Mouse (Mus musculus) liver, embryonic 14.5 days (tissue): ENCODE results near the gene Gm11034. TPM values are rescaled to one million over a fixed set of nuclear protein-coding genes. Genes with fewer than 3 reads are reported as not detected.

Source experiments
- ATAC-seq: fragments of 200-750 bp; cut with Nextera tagmentation; 2 replicates; pipeline ENCODE4 v1.8.0; 2017; ENCODE audit warnings: moderate number of reproducible peaks, mild to moderate bottlenecking, moderate library complexity; ENCODE audit not compliant: insufficient read depth
- DNase-seq, 3 experiments: peaks; one replicate each; pipeline ENCODE4 v3.0.0-alpha.2; 2012 to 2013; ENCODE audit warnings: low read depth in 3 of 3, low spot score in 3 of 3
- H3K27ac ChIP-seq: fragments of 300-500 bp; sonication (generic); 2 replicates; pipeline ENCODE4 v1.5.1; 2014; ENCODE audit warnings: moderate library complexity, mild to moderate bottlenecking, control low read depth, inconsistent platforms
- H3K27me3 ChIP-seq: fragments of 300-500 bp; sonication (generic); 2 replicates; pipeline ENCODE4 v1.6.1; 2014; ENCODE audit warnings: mild to moderate bottlenecking, low read length, moderate library complexity; ENCODE audit not compliant: control insufficient read depth, insufficient read depth
- H3K36me3 ChIP-seq: fragments of 300-500 bp; sonication (generic); replicated peaks from 2 replicates; pipeline ENCODE4 v1.6.1; 2014; ENCODE audit warnings: low read depth; ENCODE audit not compliant: control insufficient read depth, insufficient read depth
- H3K4me1 ChIP-seq, 2 experiments: fragments of 200-500 bp in 1 of 2; fragments of 300-500 bp in 1 of 2; sonication (generic) in 1 of 2; replicated peaks; 2 replicates each; pipeline ENCODE4 v1.6.1; 2012 to 2014; ENCODE audit warnings: antibody characterized with exemption in 1 of 2, inconsistent platforms in 1 of 2, low read length in 1 of 2; ENCODE audit not compliant: control insufficient read depth in 2 of 2, insufficient read depth in 2 of 2
- H3K4me2 ChIP-seq: fragments of 300-500 bp; sonication (generic); 2 replicates; pipeline ENCODE4 v1.6.1; 2014; ENCODE audit warnings: low read depth, mild to moderate bottlenecking, control low read depth, moderate library complexity
- H3K4me3 ChIP-seq, 2 experiments: fragments of 200-500 bp in 1 of 2; fragments of 300-500 bp in 1 of 2; sonication (generic) in 1 of 2; 2 replicates each; pipeline ENCODE4 v1.5.1; 2012 to 2014; ENCODE audit warnings: low read depth in 2 of 2, low read length in 2 of 2, mild to moderate bottlenecking in 2 of 2, control low read depth in 1 of 2, inconsistent platforms in 1 of 2, moderate library complexity in 1 of 2; ENCODE audit not compliant: insufficient read depth in 1 of 2
- H3K9ac ChIP-seq: fragments of 300-500 bp; sonication (generic); replicated peaks from 2 replicates; pipeline ENCODE4 v1.6.1; 2014; ENCODE audit warnings: mild to moderate bottlenecking, control low read depth, moderate library complexity
- H3K9me3 ChIP-seq: fragments of 300-500 bp; sonication (generic); 2 replicates; pipeline ENCODE4 v1.6.1; 2016; ENCODE audit warnings: low read length, mixed read lengths; ENCODE audit not compliant: control insufficient read depth
- CTCF ChIP-seq: IDR thresholded peaks from 2 replicates; pipeline ENCODE4 v1.5.1; 2016; ENCODE audit warnings: antibody characterized with exemption, low read depth, control low read depth
- EP300 ChIP-seq: IDR thresholded peaks from 2 replicates; pipeline ENCODE4 v1.6.1; 2016; ENCODE audit warnings: antibody characterized with exemption, low read depth
- WGBS: fragments of 180-500 bp; shearing (Covaris S2); extraction: QIAGEN DNeasy Blood & Tissue Kit; methylation state at CpG from one replicate; pipeline ENCODE4 v1.1.7; 2014; ENCODE audit not compliant: insufficient replicate concordance; 5-methylcytosine and 5-hydroxymethylcytosine counted together
- polyA plus RNA-seq, 2 experiments: library from polyadenylated mRNA; depleted of rRNA in 1 of 2; stranded (reverse) in 1 of 2; unstranded in 1 of 2; fragments of >200 nt; fragmentation: Nextera tagmentation in 1 of 2; extraction: Ambion mirVana in 1 of 2; gene quantifications; 2 replicates each; pipeline versions ENCODE4 v1.2.1 to v1.2.3; 2012 to 2014

The Gm11034 gene
- polyA plus RNA-seq, 2 experiments, result not detected

DNA sequence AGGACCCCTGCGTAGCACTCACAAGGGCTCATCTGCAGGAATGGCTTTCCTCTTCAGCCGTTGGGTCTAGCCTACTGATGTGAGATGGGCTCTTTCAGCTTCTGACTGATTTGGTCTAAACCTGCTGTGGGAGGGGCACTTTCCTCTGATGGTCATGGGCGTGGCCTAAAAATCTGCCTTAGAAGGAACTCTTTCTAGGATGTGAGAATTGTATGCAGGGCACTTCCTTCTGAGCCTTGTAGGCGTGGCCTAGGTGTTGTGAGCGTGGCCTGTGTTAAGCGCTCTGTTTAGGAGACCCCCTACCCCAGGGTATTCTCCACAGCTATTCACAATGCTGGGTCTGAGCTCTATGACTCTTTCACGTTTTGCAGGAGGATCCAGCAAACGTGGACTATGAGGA is 15.4 kb downstream of the Gm11034 start:
- ATAC-seq (no peak), DNase-seq (no peak)
- Histone ChIP-seq H3K27ac (no peak overlapping the region), H3K27me3 (no peaks in the 10 kb centered on the region), H3K4me2 (no peak overlapping the region), H3K4me1 (no peaks in the 10 kb centered on the region), H3K4me3 (no peak overlapping the region), H3K36me3 (no peaks in the 10 kb centered on the region), H3K9me3 (peaks cover 3% of the 10 kb centered on the region), H3K9ac (no peak overlapping the region)
- WGBS, result 46% methylated on average over 8 of the region's 8 CpGs
- TF ChIP-seq EP300 (no peak), CTCF (no peak)

DNA sequence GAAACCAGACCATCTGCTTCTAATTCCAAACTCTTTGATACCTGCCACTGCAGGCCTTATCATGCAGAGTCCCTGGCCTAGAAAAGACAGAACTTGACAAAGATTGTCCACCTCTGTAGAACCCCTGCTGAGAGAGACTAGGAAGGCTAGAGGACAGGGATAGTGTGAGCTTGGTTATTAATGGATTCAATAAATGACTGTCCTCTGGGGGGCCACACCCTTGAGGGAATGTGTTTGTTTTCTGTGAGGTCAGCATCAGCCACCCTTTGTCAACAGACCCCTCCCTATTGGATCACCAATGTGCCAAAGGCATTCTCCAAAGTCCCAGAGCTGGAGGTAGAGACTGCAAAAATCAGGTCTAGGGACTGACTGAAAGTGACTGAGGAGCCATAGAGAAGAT is 21.4 kb downstream of the Gm11034 start:
- TF ChIP-seq EP300 (no peak), CTCF (no peak)
- H3K4me3 ChIP-seq, result no peak overlapping the region
- no peaks in the 10 kb centered on the region for H3K36me3 ChIP-seq
- H3K27ac ChIP-seq, result no peak overlapping the region
- no peak for ATAC-seq
- no peaks in the 10 kb centered on the region for H3K27me3 ChIP-seq
- H3K9ac ChIP-seq, result no peak overlapping the region
- H3K9me3 ChIP-seq, result no peaks in the 10 kb centered on the region
- H3K4me2 ChIP-seq, result no peak overlapping the region
- no peak for DNase-seq
- H3K4me1 ChIP-seq, result no peaks in the 10 kb centered on the region

DNA sequence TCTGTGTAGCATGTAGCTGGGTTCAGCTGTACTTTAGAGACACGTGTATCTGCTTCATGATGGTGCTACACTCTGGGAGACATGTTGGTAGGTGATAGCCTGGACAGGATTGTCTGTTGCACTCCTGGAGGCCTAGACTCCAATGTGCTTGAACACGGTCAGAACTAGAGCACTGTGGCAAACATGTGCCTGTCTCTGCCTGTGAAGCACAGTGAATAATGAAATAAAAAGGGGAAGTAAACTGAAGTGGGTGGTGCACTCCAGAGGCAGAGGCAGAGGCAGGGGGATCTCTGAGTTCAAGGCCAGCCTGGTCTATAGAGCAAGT is 23.3 kb downstream of the Gm11034 start:
- no peak overlapping the region for H3K9ac ChIP-seq

DNA sequence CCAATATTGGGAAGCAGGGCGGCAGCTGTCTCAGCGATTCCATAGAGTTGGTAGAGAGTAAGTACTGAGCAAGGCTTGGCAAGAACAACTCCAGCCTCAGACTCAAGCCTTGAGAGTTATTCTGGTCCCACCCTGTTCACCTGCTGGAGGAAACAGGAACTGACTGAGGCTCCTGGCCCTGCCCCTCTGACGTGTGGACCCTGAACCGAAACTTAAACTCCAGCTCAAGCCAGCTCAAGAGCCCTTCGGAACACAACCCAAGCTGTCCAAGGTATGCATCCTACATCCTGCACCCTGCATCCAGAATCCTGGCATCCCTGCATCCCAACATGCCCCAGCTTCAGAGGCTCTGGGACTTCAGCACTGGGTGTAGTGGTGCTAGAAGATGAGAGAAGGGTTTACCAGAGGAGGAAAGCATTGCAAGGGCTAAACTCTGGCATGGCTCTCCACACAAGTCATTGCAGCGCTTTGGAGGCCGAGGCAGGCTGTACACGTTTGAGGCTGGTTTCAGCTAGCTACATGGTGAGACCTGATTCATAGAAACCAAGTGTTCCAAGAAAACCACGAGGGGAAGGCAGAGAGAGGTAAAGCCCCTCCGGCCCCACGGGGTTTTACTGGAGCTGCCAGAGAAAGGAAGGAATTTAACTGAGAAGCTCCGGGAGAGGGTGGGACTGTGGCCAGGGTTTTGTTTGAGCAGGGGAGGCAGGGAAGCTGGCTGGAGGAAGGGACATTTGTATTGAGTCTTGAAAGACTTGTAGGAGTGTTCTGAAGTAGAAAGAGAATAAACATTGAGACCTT is 23.8 kb downstream of the Gm11034 start, which contains the start of gene Hsh2d:
Gene Hsh2d (plus strand): TSS at position 222 of the 798 bp plus-strand sequence.
- DNase-seq, result no peak
- Histone ChIP-seq H3K27ac (no peak within 1 kb of the TSS), H3K4me2 (no peak within 1 kb of the TSS; the same call in 1 of the 2 replicates), H3K4me1 (no peaks in the 10 kb centered on the region), H3K4me3 (no peak within 1 kb of the TSS), H3K27me3 (no peaks in the 10 kb centered on the region), H3K36me3 (no peaks in the 10 kb centered on the region), H3K9ac (no peak within 1 kb of the TSS), H3K9me3 (no peaks in the 10 kb centered on the region)
- WGBS, result 47% methylated on average over 12 of the region's 12 CpGs
- ATAC-seq, result no peak
- peak; percentile 35; the same call in 1 of the 2 replicates for TF ChIP-seq CTCF
- TF ChIP-seq EP300, result no peak

More for the DNA sequence above, 23.3 kb downstream of the Gm11034 start:
- DNase-seq, result no peak
- Histone ChIP-seq H3K27ac (no peak overlapping the region), H3K4me3 (no peak overlapping the region), H3K36me3 (no peaks in the 10 kb centered on the region), H3K4me2 (no peak overlapping the region), H3K4me1 (no peaks in the 10 kb centered on the region), H3K9me3 (no peaks in the 10 kb centered on the region), H3K27me3 (no peaks in the 10 kb centered on the region)
- 60% methylated on average over 2 of the region's 2 CpGs for WGBS
- no peak for TF ChIP-seq CTCF
- no peak for TF ChIP-seq EP300
- no peak for ATAC-seq

DNA sequence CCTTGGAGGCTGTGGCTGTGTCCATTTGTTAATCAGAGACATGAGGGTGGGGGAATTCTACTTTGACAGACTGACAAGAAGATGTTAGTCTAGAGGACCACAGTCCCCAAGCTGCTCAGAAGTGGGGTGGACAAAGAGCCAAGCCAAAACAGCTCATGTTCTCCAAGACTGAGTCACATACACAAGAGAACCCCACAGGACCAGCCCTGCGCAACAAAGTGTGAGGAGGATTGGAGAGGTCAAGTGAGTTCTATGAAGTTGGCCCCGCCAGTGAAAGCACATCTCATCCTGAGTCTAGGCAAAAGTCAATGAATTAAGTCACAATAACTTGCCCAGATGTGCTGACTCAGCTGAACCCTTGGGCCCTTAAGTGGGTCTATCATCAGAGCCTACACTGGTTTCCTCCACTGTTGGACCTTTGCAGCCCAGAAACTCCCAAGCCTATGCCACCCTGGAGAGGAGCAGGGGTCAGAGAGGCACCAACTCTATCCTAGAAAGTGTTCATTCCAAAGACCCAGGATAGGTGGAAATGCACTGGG is 25.6 kb downstream of the Gm11034 start:
- no peak overlapping the region for H3K4me2 ChIP-seq
- H3K4me1 ChIP-seq, result no peaks in the 10 kb centered on the region
- H3K4me3 ChIP-seq, result no peak overlapping the region
- 69% methylated on average over 2 of the region's 2 CpGs for WGBS
- H3K27me3 ChIP-seq, result no peaks in the 10 kb centered on the region
- no peaks in the 10 kb centered on the region for H3K9me3 ChIP-seq
- no peaks in the 10 kb centered on the region for H3K36me3 ChIP-seq
- H3K9ac ChIP-seq, result no peak overlapping the region
- ATAC-seq (no peak), DNase-seq (no peak)
- H3K27ac ChIP-seq, result no peak overlapping the region
- TF ChIP-seq CTCF (no peak), EP300 (no peak)
